Mouse (Mus musculus) hindbrain, embryonic 15.5 days (tissue): Measurements from ENCODE around the gene Tmem126b. TPM values are rescaled to one million over a fixed set of nuclear protein-coding genes. Genes with fewer than 3 reads are reported as not detected.

ENCODE experiments used
- polyA plus RNA-seq: library from polyadenylated mRNA; unstranded; fragments of >200 nt; fragmentation: Nextera tagmentation; extraction: Ambion mirVana; gene quantifications from 2 replicates; pipeline ENCODE4 v1.2.1, GENCODE M21; 2015

Tmem126b gene
- polyA plus RNA-seq, 1 experiment from 2014 or later = 42.0 TPM

Other genes starting within 250 kb of the Tmem126b start
- gene Ccdc83, start 210.2 kb downstream of the Tmem126b start, polyA plus RNA-seq = not detected in 2 replicates
- 7.8 and 8.5 TPM in 2 replicates for gene Sytl2, start 173.7 kb downstream of the Tmem126b start, polyA plus RNA-seq
- gene Ccdc89, start 49.4 kb downstream of the Tmem126b start, polyA plus RNA-seq = 2.0 and 2.3 TPM in 2 replicates
- 28.5 and 29.0 TPM in 2 replicates for gene Crebzf, start 33.3 kb downstream of the Tmem126b start, polyA plus RNA-seq
- 124 and 134 TPM in 2 replicates for gene Tmem126a, start 18.8 kb downstream of the Tmem126b start, polyA plus RNA-seq
- gene Dlg2, start 671 bp upstream of the Tmem126b start, polyA plus RNA-seq = 27.4 and 28.5 TPM in 2 replicates